Mouse (Mus musculus) erythroblast, adult 5-6 weeks (primary cell): Measurements from ENCODE around the gene Rhox2c. TPM values are rescaled to one million over a fixed set of nuclear protein-coding genes. Genes with fewer than 3 reads are reported as not detected.
"Not testable (repeated sequence)": the region's sequence is repeated elsewhere in the genome, so short reads cannot be mapped to it uniquely, and the experiment has no call there.

Source experiments
- ATAC-seq: replicated peaks from 2 replicates; pipeline ENCODE4 v1.8.0; 2016; ENCODE audit warnings: moderate number of reproducible peaks, mild to moderate bottlenecking, moderate TSS enrichment, inconsistent platforms; ENCODE audit not compliant: poor library complexity, low FRiP score, severe bottlenecking
- total RNA-seq, 2 experiments: library from RNA; stranded (forward) in 1 of 2; stranded (reverse) in 1 of 2; fragments of 150-400 nt in 1 of 2; fragments of 200-764, 138-1000 nt in 1 of 2; gene quantifications; 2 replicates each; pipeline versions ENCODE4 v1.2.3 to v1.2.4; 2015 to 2017; ENCODE audit warnings: low replicate concordance in 2 of 2

Gene Rhox2c
- total RNA-seq (2015; ENCODE audit: low replicate concordance) (not detected in 2 replicates), total RNA-seq (2017; ENCODE audit: low replicate concordance) (not detected in 2 replicates)

DNA sequence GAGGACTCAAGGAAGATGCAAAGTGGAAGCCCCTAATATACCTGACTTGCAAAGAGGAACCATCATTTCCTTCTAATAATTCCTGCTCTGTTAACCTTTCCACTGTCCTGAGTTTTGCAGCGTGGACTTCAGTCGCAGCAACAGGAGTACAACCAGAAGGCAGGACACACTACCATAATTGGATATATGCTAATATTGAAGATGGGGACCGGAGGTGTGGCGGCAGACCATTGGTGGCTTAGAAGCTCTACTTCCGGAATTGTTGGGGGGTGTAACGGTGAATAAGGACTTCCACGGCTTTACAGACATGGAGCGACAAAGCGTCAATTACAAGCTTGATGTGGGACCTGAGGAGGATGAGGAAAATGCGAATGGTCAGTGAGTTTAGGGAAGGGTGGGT lies at the start of gene Rhox2c:
TSS of gene Rhox2c (plus strand) at position 301 of the 400 bp plus-strand sequence.
- not testable (repeated sequence) for ATAC-seq

DNA sequence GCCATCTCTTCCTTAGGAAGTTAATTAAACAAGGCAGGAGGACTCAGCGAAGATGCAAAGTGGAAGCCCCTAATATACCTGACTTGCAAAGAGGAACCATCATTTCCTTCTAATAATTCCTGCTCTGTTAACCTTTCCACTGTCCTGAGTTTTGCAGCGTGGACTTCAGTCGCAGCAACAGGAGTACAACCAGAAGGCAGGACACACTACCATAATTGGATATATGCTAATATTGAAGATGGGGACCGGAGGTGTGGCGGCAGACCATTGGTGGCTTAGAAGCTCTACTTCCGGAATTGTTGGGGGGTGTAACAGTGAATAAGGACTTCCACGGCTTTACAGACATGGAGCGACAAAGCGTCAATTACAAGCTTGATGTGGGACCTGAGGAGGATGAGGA lies 41.7 kb upstream of the Rhox2c start, which contains the start of gene Rhox2b:
TSS of gene Rhox2b (plus strand) at position 301 of the 400 bp plus-strand sequence.
- not testable (repeated sequence) for ATAC-seq

DNA sequence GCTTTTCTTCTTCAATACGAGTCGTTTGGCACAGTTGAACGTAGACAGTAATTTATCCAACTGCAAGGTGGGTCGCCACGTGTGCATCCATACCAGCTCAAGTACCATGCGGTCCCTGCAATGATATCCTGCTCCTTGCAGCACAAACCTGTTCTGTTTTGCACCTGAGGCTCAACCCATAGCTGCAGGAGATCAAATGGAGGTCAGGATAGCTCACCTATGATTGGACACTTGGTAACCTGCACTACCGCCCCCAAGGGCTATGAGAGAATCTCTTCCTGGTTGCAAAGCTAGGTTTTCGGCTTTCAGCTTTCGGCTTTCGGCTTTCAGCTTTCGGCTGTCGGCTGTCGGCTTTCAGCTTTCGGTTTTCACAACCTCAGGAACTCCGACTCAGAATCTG lies 21.3 kb upstream of the Rhox2c start, which contains the start of gene Rhox4b:
TSS of gene Rhox4b (plus strand) at position 301 of the 400 bp plus-strand sequence.
- not testable (repeated sequence) for ATAC-seq

DNA sequence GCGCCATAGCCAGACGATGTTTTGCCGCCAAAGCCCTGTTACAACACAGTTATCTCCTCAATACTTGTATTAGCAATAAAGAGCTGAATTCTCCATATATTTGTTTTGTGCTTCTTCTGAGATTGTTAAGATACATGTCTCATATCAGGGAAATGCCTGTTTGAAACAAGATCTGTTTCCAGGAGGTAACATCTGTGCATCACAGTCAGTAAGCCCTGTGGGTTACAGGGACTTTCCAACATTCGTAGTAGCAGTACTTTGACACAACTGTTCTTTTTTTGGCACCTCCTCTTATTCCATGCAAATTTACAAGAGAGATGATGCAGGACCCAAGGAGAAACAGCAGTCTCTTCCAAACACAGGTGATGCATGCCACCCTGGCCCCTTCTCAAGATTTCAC lies 4.8 kb downstream of the Rhox2c start, which contains the start of gene Rhox3c:
TSS of gene Rhox3c (plus strand) at position 301 of the 400 bp plus-strand sequence.
- ATAC-seq = not testable (repeated sequence)

DNA sequence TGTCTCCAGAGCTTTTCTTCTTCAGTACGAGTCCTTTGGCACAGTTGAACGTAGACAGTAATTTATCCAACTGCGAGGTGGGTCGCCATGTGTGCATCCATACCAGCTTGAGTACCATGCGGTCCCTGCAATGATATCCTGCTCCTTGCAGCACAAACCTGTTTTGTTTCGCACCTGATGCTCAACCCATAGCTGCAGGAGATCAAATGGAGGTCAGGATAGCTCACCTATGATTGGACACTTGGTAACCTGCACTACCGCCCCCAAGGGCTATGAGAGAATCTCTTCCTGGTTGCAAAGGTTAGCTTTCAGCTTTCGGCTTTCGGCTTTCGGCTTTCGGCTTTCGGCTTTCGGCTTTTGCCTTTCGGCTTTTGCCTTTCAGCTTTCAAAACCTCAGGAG lies 26.6 kb downstream of the Rhox2c start, which contains the start of gene Rhox4c:
TSS of gene Rhox4c (plus strand) at position 301 of the 400 bp plus-strand sequence.
- not testable (repeated sequence) for ATAC-seq

DNA sequence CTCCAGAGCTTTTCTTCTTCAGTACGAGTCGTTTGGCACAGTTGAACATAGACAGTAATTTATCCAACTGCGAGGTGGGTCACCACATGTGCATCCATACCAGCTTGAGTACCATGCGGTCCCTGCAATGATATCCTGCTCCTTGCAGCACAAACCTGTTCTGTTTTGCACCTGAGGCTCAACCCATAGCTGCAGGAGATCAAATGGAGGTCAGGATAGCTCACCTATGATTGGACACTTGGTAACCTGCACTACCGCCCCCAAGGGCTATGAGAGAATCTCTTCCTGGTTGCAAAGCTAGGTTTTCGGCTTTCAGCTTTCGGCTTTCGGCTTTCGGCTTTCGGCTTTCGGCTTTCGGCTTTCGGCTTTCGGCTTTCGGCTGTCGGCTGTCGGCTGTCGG lies 60.6 kb downstream of the Rhox2c start, which contains the start of gene Rhox4d:
TSS of gene Rhox4d (plus strand) at position 301 of the 400 bp plus-strand sequence.
- ATAC-seq = not testable (repeated sequence)

Other genes starting within 250 kb of the Rhox2c start
- not detected in 2 replicates for gene Gm9, start 242.6 kb upstream of the Rhox2c start, total RNA-seq (2015; ENCODE audit: low replicate concordance)
- 0.70 TPM in 1 of 2 replicates, not detected in the other for gene Gm9, start 242.6 kb upstream of the Rhox2c start, total RNA-seq (2017; ENCODE audit: low replicate concordance)
- gene Rhox1, start 231.4 kb upstream of the Rhox2c start, total RNA-seq (2015; ENCODE audit: low replicate concordance) = not detected in 2 replicates
- gene Rhox1, start 231.4 kb upstream of the Rhox2c start, total RNA-seq (2017; ENCODE audit: low replicate concordance) = not detected in 2 replicates
- gene Rhox2a, start 208.7 kb upstream of the Rhox2c start, total RNA-seq (2015; ENCODE audit: low replicate concordance) = not detected in 2 replicates
- not detected in 2 replicates for gene Rhox2a, start 208.7 kb upstream of the Rhox2c start, total RNA-seq (2017; ENCODE audit: low replicate concordance)
- not detected in 2 replicates for gene Rhox3a, start 203.8 kb upstream of the Rhox2c start, total RNA-seq (2015; ENCODE audit: low replicate concordance)
- gene Rhox3a, start 203.8 kb upstream of the Rhox2c start, total RNA-seq (2017; ENCODE audit: low replicate concordance) = not detected in 2 replicates
- gene Rhox4a, start 188.3 kb upstream of the Rhox2c start, total RNA-seq (2015; ENCODE audit: low replicate concordance) = not detected in 2 replicates
- not detected in 2 replicates for gene Rhox4a, start 188.3 kb upstream of the Rhox2c start, total RNA-seq (2017; ENCODE audit: low replicate concordance)
- gene Rhox3a2, start 73.7 kb upstream of the Rhox2c start, total RNA-seq (2015; ENCODE audit: low replicate concordance) = not detected in 2 replicates
- gene Rhox3a2, start 73.7 kb upstream of the Rhox2c start, total RNA-seq (2017; ENCODE audit: low replicate concordance) = not detected in 2 replicates
- gene Rhox4a2, start 62.8 kb upstream of the Rhox2c start, total RNA-seq (2015; ENCODE audit: low replicate concordance) = not detected in 2 replicates
- gene Rhox4a2, start 62.8 kb upstream of the Rhox2c start, total RNA-seq (2017; ENCODE audit: low replicate concordance) = not detected in 2 replicates
- not detected in 2 replicates for gene Rhox2b, start 41.6 kb upstream of the Rhox2c start, total RNA-seq (2015; ENCODE audit: low replicate concordance)
- not detected in 2 replicates for gene Rhox2b, start 41.6 kb upstream of the Rhox2c start, total RNA-seq (2017; ENCODE audit: low replicate concordance)
- not detected in 2 replicates for gene Rhox4b, start 21.2 kb upstream of the Rhox2c start, total RNA-seq (2015; ENCODE audit: low replicate concordance)
- gene Rhox4b, start 21.2 kb upstream of the Rhox2c start, total RNA-seq (2017; ENCODE audit: low replicate concordance) = not detected in 2 replicates
- not detected in 2 replicates for gene Rhox3c, start 4.9 kb downstream of the Rhox2c start, total RNA-seq (2015; ENCODE audit: low replicate concordance)
- gene Rhox3c, start 4.9 kb downstream of the Rhox2c start, total RNA-seq (2017; ENCODE audit: low replicate concordance) = not detected in 2 replicates
- not detected in 2 replicates for gene Rhox4c, start 26.7 kb downstream of the Rhox2c start, total RNA-seq (2015; ENCODE audit: low replicate concordance)
- not detected in 2 replicates for gene Rhox4c, start 26.7 kb downstream of the Rhox2c start, total RNA-seq (2017; ENCODE audit: low replicate concordance)
- not detected in 2 replicates for gene Rhox2d, start 39.7 kb downstream of the Rhox2c start, total RNA-seq (2015; ENCODE audit: low replicate concordance)
- gene Rhox2d, start 39.7 kb downstream of the Rhox2c start, total RNA-seq (2017; ENCODE audit: low replicate concordance) = not detected in 2 replicates
- gene Rhox4d, start 60.7 kb downstream of the Rhox2c start, total RNA-seq (2015; ENCODE audit: low replicate concordance) = not detected in 2 replicates
- gene Rhox4d, start 60.7 kb downstream of the Rhox2c start, total RNA-seq (2017; ENCODE audit: low replicate concordance) = not detected in 2 replicates
- not detected in 2 replicates for gene Rhox2e, start 76.8 kb downstream of the Rhox2c start, total RNA-seq (2015; ENCODE audit: low replicate concordance)
- not detected in 2 replicates for gene Rhox2e, start 76.8 kb downstream of the Rhox2c start, total RNA-seq (2017; ENCODE audit: low replicate concordance)
- not detected in 2 replicates for gene Rhox3e, start 88.3 kb downstream of the Rhox2c start, total RNA-seq (2015; ENCODE audit: low replicate concordance)
- gene Rhox3e, start 88.3 kb downstream of the Rhox2c start, total RNA-seq (2017; ENCODE audit: low replicate concordance) = not detected in 2 replicates
- gene Rhox4e, start 103.7 kb downstream of the Rhox2c start, total RNA-seq (2015; ENCODE audit: low replicate concordance) = not detected in 2 replicates
- gene Rhox4e, start 103.7 kb downstream of the Rhox2c start, total RNA-seq (2017; ENCODE audit: low replicate concordance) = not detected in 2 replicates
- gene Rhox2f, start 117.7 kb downstream of the Rhox2c start, total RNA-seq (2015; ENCODE audit: low replicate concordance) = not detected in 2 replicates
- gene Rhox2f, start 117.7 kb downstream of the Rhox2c start, total RNA-seq (2017; ENCODE audit: low replicate concordance) = not detected in 2 replicates
- not detected in 2 replicates for gene Rhox3f, start 127.3 kb downstream of the Rhox2c start, total RNA-seq (2015; ENCODE audit: low replicate concordance)
- gene Rhox3f, start 127.3 kb downstream of the Rhox2c start, total RNA-seq (2017; ENCODE audit: low replicate concordance) = not detected in 2 replicates
- not detected in 2 replicates for gene Rhox4f, start 154.0 kb downstream of the Rhox2c start, total RNA-seq (2015; ENCODE audit: low replicate concordance)
- not detected in 2 replicates for gene Rhox4f, start 154.0 kb downstream of the Rhox2c start, total RNA-seq (2017; ENCODE audit: low replicate concordance)
- gene Rhox3g, start 174.9 kb downstream of the Rhox2c start, total RNA-seq (2015; ENCODE audit: low replicate concordance) = not detected in 2 replicates
- not detected in 2 replicates for gene Rhox3g, start 174.9 kb downstream of the Rhox2c start, total RNA-seq (2017; ENCODE audit: low replicate concordance)
- gene Rhox2g, start 189.8 kb downstream of the Rhox2c start, total RNA-seq (2015; ENCODE audit: low replicate concordance) = not detected in 2 replicates
- gene Rhox2g, start 189.8 kb downstream of the Rhox2c start, total RNA-seq (2017; ENCODE audit: low replicate concordance) = not detected in 2 replicates
- gene Rhox4g, start 197.6 kb downstream of the Rhox2c start, total RNA-seq (2015; ENCODE audit: low replicate concordance) = not detected in 2 replicates
- gene Rhox4g, start 197.6 kb downstream of the Rhox2c start, total RNA-seq (2017; ENCODE audit: low replicate concordance) = not detected in 2 replicates
- gene Rhox3h, start 215.1 kb downstream of the Rhox2c start, total RNA-seq (2015; ENCODE audit: low replicate concordance) = not detected in 2 replicates
- gene Rhox3h, start 215.1 kb downstream of the Rhox2c start, total RNA-seq (2017; ENCODE audit: low replicate concordance) = not detected in 2 replicates
- not detected in 2 replicates for gene Rhox2h, start 219.6 kb downstream of the Rhox2c start, total RNA-seq (2015; ENCODE audit: low replicate concordance)
- gene Rhox2h, start 219.6 kb downstream of the Rhox2c start, total RNA-seq (2017; ENCODE audit: low replicate concordance) = not detected in 2 replicates